In genomic region chr4:41658566-41659384, GRCm38 (mm10) we compare ENCODE assay signal across 8 mouse cellular contexts. TPM values are rescaled to one million over a fixed set of nuclear protein-coding genes. Genes with fewer than 3 reads are reported as not detected.
DNase-seq lines count a peak whose midpoint lies in the region; ATAC-seq and TF ChIP-seq lines count a peak whose summit lies in the region.

No protein-coding gene starts in this region.

- H3K27ac ChIP-seq in midbrain, embryonic 12.5 days (replicated peaks) = peak overlapping the region; percentile 30
- H3K27ac ChIP-seq in midbrain, postnatal 0 days (ENCODE audit: low read depth, low read length) = no peak overlapping the region
- no peak overlapping the region for H3K27ac ChIP-seq in stomach, embryonic 16.5 days (ENCODE audit: low read length)

- peak; percentile 76 to 85 for DNase-seq in adrenal gland, adult (ENCODE audit: inconsistent age in 2 of 2, low spot score in 1 of 2)
- no peak for DNase-seq in adrenal gland, postnatal 4 days (ENCODE audit: low spot score in 2 of 2)
- DNase-seq in midbrain, postnatal 0 days (ENCODE audit: low spot score) = no peak
- DNase-seq in kidney, postnatal 4 days = peak; percentile 61 to 75
- no peak for DNase-seq in c-Kit-positive CD71-positive TER-119-positive erythroid progenitor cells, embryonic 14.5 days (ENCODE audit: low spot score)
- no peak for DNase-seq in retina, postnatal 1 day

- WGBS in midbrain, embryonic 12.5 days = 25% methylated on average over 21 of the region's 25 CpGs
- 32% methylated on average over 20 of the region's 25 CpGs for WGBS in midbrain, postnatal 0 days
- 26% methylated on average over 25 of the region's 25 CpGs for WGBS in stomach, embryonic 16.5 days

- no peak overlapping the region for H3K4me3 ChIP-seq in midbrain, embryonic 12.5 days
- no peak overlapping the region for H3K4me3 ChIP-seq in midbrain, postnatal 0 days (ENCODE audit: low read depth, low read length)
- H3K4me3 ChIP-seq in stomach, embryonic 16.5 days (replicated peaks; ENCODE audit: low read length) = no peak overlapping the region

- H3K4me2 ChIP-seq in midbrain, embryonic 12.5 days (replicated peaks) = no peak overlapping the region
- H3K4me2 ChIP-seq in midbrain, postnatal 0 days (ENCODE audit: low read depth, low read length, poor library complexity, severe bottlenecking) = no peak overlapping the region
- H3K4me2 ChIP-seq in stomach, embryonic 16.5 days (ENCODE audit: low read depth, low read length) = no peak overlapping the region

- no peaks in the 10 kb centered on the region for H3K9me3 ChIP-seq in midbrain, embryonic 12.5 days
- H3K9me3 ChIP-seq in midbrain, postnatal 0 days (ENCODE audit: low read length) = no peaks in the 10 kb centered on the region
- no peaks in the 10 kb centered on the region for H3K9me3 ChIP-seq in stomach, embryonic 16.5 days (replicated peaks; ENCODE audit: control insufficient read depth, low read length)

- peaks cover 66% of the 10 kb centered on the region for H3K36me3 ChIP-seq in midbrain, embryonic 12.5 days
- peaks cover 8% of the 10 kb centered on the region for H3K36me3 ChIP-seq in midbrain, postnatal 0 days (ENCODE audit: insufficient read depth, low read length)
- H3K36me3 ChIP-seq in stomach, embryonic 16.5 days (ENCODE audit: control insufficient read depth, insufficient read depth, low read length) = no peaks in the 10 kb centered on the region

- H3K9ac ChIP-seq in midbrain, embryonic 12.5 days (replicated peaks) = 0 out of 2 replicates have a peak overlapping the region, but pooled peaks have one; percentile 32
- no peak overlapping the region for H3K9ac ChIP-seq in midbrain, postnatal 0 days (replicated peaks; ENCODE audit: low read length, poor library complexity, severe bottlenecking)
- no peak overlapping the region for H3K9ac ChIP-seq in stomach, embryonic 16.5 days (ENCODE audit: low read length)

- H3K27me3 ChIP-seq in midbrain, embryonic 12.5 days = 0 out of 2 replicates have a peak, but pooled peaks cover 8% of the 10 kb centered on the region
- H3K27me3 ChIP-seq in midbrain, postnatal 0 days (ENCODE audit: insufficient read depth, low read length) = no peaks in the 10 kb centered on the region
- H3K27me3 ChIP-seq in stomach, embryonic 16.5 days (ENCODE audit: control insufficient read depth, insufficient read depth, low read length) = no peaks in the 10 kb centered on the region

- no peak for TF ChIP-seq CTCF in midbrain, postnatal 0 days (IDR thresholded peaks at IDR 0.05)

- H3K4me1 ChIP-seq in midbrain, embryonic 12.5 days = peaks cover 61% of the 10 kb centered on the region
- H3K4me1 ChIP-seq in midbrain, postnatal 0 days (ENCODE audit: insufficient read depth, low read length) = no peaks in the 10 kb centered on the region
- no peaks in the 10 kb centered on the region for H3K4me1 ChIP-seq in stomach, embryonic 16.5 days (ENCODE audit: control insufficient read depth, insufficient read depth, low read length)

- peak; percentile 16; the same call in 1 of the 2 replicates for ATAC-seq in midbrain, embryonic 12.5 days (ENCODE audit: low FRiP score, low read depth)
- no peak for ATAC-seq in midbrain, postnatal 0 days (ENCODE audit: low FRiP score)
- ATAC-seq in stomach, embryonic 16.5 days (ENCODE audit: insufficient read depth, low FRiP score) = peak; percentile 24

RNA-seq across cellular contexts. Expression of gene Enho, which starts 18.7 kb away (rescaled TPM):
- 1 to 10 TPM; 8.9 to 9.1 TPM for total RNA-seq in adrenal gland, postnatal 4 days (2021)
- polyA plus RNA-seq in midbrain, embryonic 12.5 days (2016; fragmentation: Nextera tagmentation; extraction: Ambion mirVana) = 59.3 and 65.4 TPM in 2 replicates
- 167 and 217 TPM in 2 replicates for total RNA-seq in midbrain, postnatal 0 days (2014; rRNA removed)
- polyA plus RNA-seq in midbrain, postnatal 0 days (2015; fragmentation: Nextera tagmentation; extraction: Ambion mirVana) = 146 and 157 TPM in 2 replicates
- 22.8 and 23.0 TPM in 2 replicates for polyA plus RNA-seq in stomach, embryonic 16.5 days (2015; fragmentation: Nextera tagmentation; extraction: Ambion mirVana)

RNA-seq across cellular contexts. Expression of gene Cntfr, which starts 38.1 kb away (rescaled TPM):
- 10 to 100 TPM; 46.1 to 52.3 TPM for total RNA-seq in adrenal gland, postnatal 4 days (2021)
- polyA plus RNA-seq in midbrain, embryonic 12.5 days (2016; fragmentation: Nextera tagmentation; extraction: Ambion mirVana) = 35.0 and 43.5 TPM in 2 replicates
- total RNA-seq in midbrain, postnatal 0 days (2014; rRNA removed) = 61.6 and 69.2 TPM in 2 replicates
- 20.1 and 23.4 TPM in 2 replicates for polyA plus RNA-seq in midbrain, postnatal 0 days (2015; fragmentation: Nextera tagmentation; extraction: Ambion mirVana)
- 10.1 and 10.5 TPM in 2 replicates for polyA plus RNA-seq in stomach, embryonic 16.5 days (2015; fragmentation: Nextera tagmentation; extraction: Ambion mirVana)

RNA-seq across cellular contexts. Expression of gene Il11ra1, which starts 41.0 kb away (rescaled TPM):
- total RNA-seq in adrenal gland, postnatal 4 days (2021) = 10 to 100 TPM; 87.9 to 89.4 TPM
- polyA plus RNA-seq in midbrain, embryonic 12.5 days (2016; fragmentation: Nextera tagmentation; extraction: Ambion mirVana) = 63.1 and 76.5 TPM in 2 replicates
- 21.8 and 26.5 TPM in 2 replicates for total RNA-seq in midbrain, postnatal 0 days (2014; rRNA removed)
- polyA plus RNA-seq in midbrain, postnatal 0 days (2015; fragmentation: Nextera tagmentation; extraction: Ambion mirVana) = 28.8 and 35.3 TPM in 2 replicates
- 143 and 152 TPM in 2 replicates for polyA plus RNA-seq in stomach, embryonic 16.5 days (2015; fragmentation: Nextera tagmentation; extraction: Ambion mirVana)

RNA-seq across cellular contexts. Expression of gene Rpp25l, which starts 54.6 kb away (rescaled TPM):
- 10 to 100 TPM; 38.2 to 41.5 TPM for total RNA-seq in adrenal gland, postnatal 4 days (2021)
- 68.7 and 69.3 TPM in 2 replicates for polyA plus RNA-seq in midbrain, embryonic 12.5 days (2016; fragmentation: Nextera tagmentation; extraction: Ambion mirVana)
- total RNA-seq in midbrain, postnatal 0 days (2014; rRNA removed) = 38.3 and 39.7 TPM in 2 replicates
- 44.3 and 49.9 TPM in 2 replicates for polyA plus RNA-seq in midbrain, postnatal 0 days (2015; fragmentation: Nextera tagmentation; extraction: Ambion mirVana)
- polyA plus RNA-seq in stomach, embryonic 16.5 days (2015; fragmentation: Nextera tagmentation; extraction: Ambion mirVana) = 54.3 and 58.6 TPM in 2 replicates

Comparison
In these comparisons a context has a peak if more than half of its experiments do, and no peak if none do; other contexts are left out.
1. DNase-seq: peak in adrenal gland, adult (2 of 2) and kidney, postnatal 4 days (2 of 2); none in adrenal gland, postnatal 4 days (0 of 2), midbrain, postnatal 0 days (single experiment), c-Kit-positive CD71-positive TER-119-positive erythroid progenitor cells, embryonic 14.5 days (single experiment) and retina, postnatal 1 day (single experiment).